Mouse (Mus musculus) spleen, adult 2 months (tissue): ENCODE data around the gene Fcf1. TPM values are rescaled to one million over a fixed set of nuclear protein-coding genes. Genes with fewer than 3 reads are reported as not detected.

Experiments used
- DNase-seq, 2 experiments: peaks; one replicate each; pipeline versions ENCODE4 v3.0.0 to v3.0.0-alpha.2; 2012 to 2021; ENCODE audit warnings: low spot score in 2 of 2, low read depth in 1 of 2
- H3K27ac ChIP-seq: fragments of 200-500 bp; 2 replicates; pipeline ENCODE4 v1.5.1; 2012; ENCODE audit warnings: low read length, inconsistent platforms; ENCODE audit not compliant: insufficient read depth
- H3K27me3 ChIP-seq: fragments of 200-500 bp; 2 replicates; pipeline ENCODE4 v1.6.1; 2012; ENCODE audit warnings: mild to moderate bottlenecking, moderate library complexity, low read length, inconsistent platforms; ENCODE audit not compliant: control insufficient read depth, insufficient read depth
- H3K36me3 ChIP-seq: fragments of 200-500 bp; 2 replicates; pipeline ENCODE4 v1.6.1; 2012; ENCODE audit warnings: mild to moderate bottlenecking, low read length, inconsistent platforms; ENCODE audit not compliant: control insufficient read depth, insufficient read depth
- H3K4me1 ChIP-seq: fragments of 200-500 bp; 2 replicates; pipeline ENCODE4 v1.6.1; 2011; ENCODE audit warnings: inconsistent platforms; ENCODE audit not compliant: control insufficient read depth, insufficient read depth, insufficient read length
- H3K4me3 ChIP-seq: fragments of 200-500 bp; 2 replicates; pipeline ENCODE4 v1.5.1; 2011; ENCODE audit warnings: mild to moderate bottlenecking, inconsistent platforms; ENCODE audit not compliant: insufficient read depth, insufficient read length; ENCODE audit errors: extremely low read depth
- CTCF ChIP-seq: fragments of 200-500 bp; IDR thresholded peaks from 2 replicates; pipeline ENCODE4 v1.5.1; 2011; ENCODE audit warnings: mild to moderate bottlenecking, inconsistent platforms; ENCODE audit not compliant: insufficient read depth, insufficient read length, insufficient replicate concordance; ENCODE audit errors: extremely low read depth
- POLR2A ChIP-seq: fragments of 200-500 bp; IDR thresholded peaks from 2 replicates; pipeline ENCODE4 v1.6.1; 2011; ENCODE audit warnings: low read depth, low read length, inconsistent platforms
- WGBS: fragments of 180-500 bp; shearing (Covaris S2); methylation state at CpG from one replicate; pipeline ENCODE4 v1.1.7; 2018; 5-methylcytosine and 5-hydroxymethylcytosine counted together
- polyA plus RNA-seq: library from polyadenylated mRNA; depleted of rRNA; stranded (reverse); fragments of >200 nt; gene quantifications from 2 replicates; pipeline ENCODE4 v1.2.3, GENCODE M21; 2012

The Fcf1 gene
- polyA plus RNA-seq, 1 experiment, result 22.7 TPM

DNA sequence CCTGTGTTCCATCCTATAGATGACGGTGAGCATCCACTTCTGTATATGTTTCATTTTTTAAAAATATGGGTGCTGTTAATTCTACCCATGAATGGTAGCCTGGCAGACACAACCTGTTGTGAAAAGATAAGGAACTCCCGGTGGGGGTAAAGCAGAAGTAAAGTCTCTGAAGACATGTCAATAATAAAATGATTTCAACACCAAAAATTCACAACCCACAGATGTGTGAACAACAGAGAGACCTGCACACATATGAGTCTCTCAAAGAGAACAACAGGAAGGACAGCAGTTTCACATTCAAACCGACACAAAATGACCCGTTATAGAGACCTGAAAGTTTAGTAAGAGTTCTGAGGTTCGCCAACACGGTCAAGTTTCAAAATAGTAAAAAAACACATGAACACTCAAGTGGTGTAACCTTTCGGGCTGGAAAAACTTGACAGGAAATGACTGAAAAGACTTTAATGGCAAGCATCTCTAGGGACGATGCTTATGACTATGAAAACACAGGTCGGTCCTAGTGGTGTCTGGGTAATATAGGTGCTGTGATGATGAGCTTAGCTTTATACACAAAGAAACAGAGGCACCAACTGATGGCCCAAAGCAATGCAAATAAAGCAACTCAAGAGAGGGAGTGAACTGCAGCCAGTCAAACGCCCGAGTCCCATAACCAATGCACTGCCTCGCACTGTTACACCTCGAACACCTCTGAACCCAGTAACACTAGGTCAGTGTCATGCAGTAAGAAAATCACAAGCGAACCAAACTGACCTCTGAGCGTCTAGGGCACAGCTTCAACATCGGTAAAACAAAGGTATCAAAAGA is 1.7 kb upstream of the Fcf1 start:
- DNase-seq, result no peak
- Histone ChIP-seq H3K36me3 (peaks cover 10% of the 10 kb centered on the region; the same call in 1 of the 2 replicates), H3K27ac (peak overlapping the region; percentile 6; the same call in 1 of the 2 replicates), H3K27me3 (no peaks in the 10 kb centered on the region), H3K4me3 (peak overlapping the region; percentile 95; the same call in 1 of the 2 replicates), H3K4me1 (peaks cover 9% of the 10 kb centered on the region)
- 39% methylated on average over 16 of the region's 16 CpGs for WGBS
- TF ChIP-seq CTCF, result no peak
- no peak for TF ChIP-seq POLR2A

DNA sequence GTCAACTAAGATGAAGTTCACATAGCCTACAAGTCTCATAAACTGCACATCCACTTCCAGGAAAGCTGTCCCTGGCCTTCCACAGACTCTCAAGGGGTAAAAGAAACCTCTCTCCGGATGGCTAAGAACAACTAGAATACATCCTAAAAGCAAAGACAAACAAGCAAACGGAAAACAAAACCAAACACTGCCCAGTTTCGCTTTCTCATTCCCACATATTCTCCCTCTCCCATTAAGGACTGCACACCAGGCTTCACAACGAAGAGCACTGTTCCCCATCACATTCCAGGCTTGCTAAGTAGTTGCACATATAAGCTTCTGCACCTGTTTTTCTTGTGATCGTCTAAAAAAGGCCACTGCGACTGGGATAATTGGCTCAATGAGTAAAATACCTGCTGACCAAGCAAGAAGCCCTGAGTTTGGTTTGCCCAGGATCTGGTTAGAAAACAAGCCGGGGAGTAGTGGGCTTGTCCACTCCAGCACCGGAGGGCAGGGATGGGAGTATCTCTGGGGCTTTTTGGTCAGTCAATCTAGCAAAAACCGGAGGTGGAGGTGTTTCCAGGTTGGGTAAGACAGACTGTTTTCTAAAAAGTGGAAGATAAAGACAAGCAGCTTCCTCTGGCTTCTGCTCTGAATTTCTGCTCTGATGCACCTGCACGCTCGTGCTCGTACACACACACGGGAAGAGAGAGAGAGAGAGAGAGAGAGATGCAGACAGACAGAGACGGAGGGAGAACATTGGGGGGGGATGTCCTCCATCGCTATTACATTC is 855 bp upstream of the Fcf1 start:
- no peak for TF ChIP-seq POLR2A
- TF ChIP-seq CTCF, result no peak
- peaks cover 9% of the 10 kb centered on the region for H3K4me1 ChIP-seq
- H3K27me3 ChIP-seq, result no peaks in the 10 kb centered on the region
- H3K4me3 ChIP-seq, result peak overlapping the region; percentile 95
- DNase-seq, result no peak
- peak overlapping the region; percentile 77; the same call in 1 of the 2 replicates for H3K27ac ChIP-seq
- 17% methylated on average over 15 of the region's 15 CpGs for WGBS
- peaks cover 10% of the 10 kb centered on the region; the same call in 1 of the 2 replicates for H3K36me3 ChIP-seq

DNA sequence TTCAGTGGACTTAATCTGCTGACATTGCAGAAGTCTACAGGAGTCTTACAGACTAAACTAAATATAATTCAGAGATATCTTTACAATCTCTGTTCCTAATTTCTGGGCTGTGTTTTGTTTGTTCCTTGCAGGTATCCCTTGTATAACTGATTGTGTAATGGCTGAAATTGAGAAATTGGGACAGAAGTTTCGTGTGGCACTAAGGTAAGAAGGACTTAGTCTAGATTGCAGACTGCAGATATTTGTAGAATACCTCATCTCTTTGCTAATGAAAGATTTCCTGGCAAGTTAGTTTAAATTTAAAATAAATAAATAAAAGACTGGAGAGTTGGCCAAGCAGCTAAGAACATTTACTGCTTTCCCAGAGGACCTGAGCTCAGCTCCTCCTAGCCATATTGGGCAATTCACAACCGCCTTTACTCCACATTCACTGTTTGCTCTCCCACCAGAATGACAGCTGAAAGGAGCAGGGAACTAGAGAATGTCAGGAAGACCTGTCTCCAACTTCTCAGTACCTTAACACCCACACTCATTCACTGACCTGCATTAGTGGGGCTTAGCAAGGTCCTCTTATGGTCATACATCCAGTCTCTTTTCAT is 8.7 kb downstream of the Fcf1 start:
- no peak for DNase-seq
- WGBS, result 94% methylated on average over 2 of the region's 2 CpGs
- peaks cover 46% of the 10 kb centered on the region for H3K36me3 ChIP-seq
- no peak overlapping the region for H3K4me3 ChIP-seq
- H3K27ac ChIP-seq, result no peak overlapping the region
- TF ChIP-seq CTCF, result no peak
- no peak for TF ChIP-seq POLR2A
- H3K4me1 ChIP-seq, result no peaks in the 10 kb centered on the region
- H3K27me3 ChIP-seq, result no peaks in the 10 kb centered on the region

DNA sequence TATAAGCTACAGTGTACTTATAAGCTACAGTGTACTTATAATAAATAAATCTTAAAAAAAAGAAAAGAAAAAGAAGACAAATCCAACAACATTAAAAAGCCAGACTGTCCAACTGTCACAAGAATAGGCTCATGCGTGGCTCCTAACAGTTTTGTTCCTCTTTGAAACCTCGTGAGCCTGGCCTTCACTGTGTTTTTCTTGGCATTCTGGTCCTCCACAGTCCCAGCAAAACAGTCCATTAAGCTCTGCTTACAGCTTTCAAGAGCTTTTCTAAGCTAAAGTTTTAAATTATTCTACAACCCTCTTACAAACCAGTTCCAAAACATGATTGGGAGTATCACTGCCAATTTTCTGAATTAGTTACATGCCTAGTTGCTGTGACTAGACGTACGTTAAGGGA is 18.8 kb downstream of the Fcf1 start:
- DNase-seq, result no peak
- Histone ChIP-seq H3K27me3 (no peaks in the 10 kb centered on the region), H3K36me3 (no peaks in the 10 kb centered on the region), H3K27ac (no peak overlapping the region), H3K4me1 (no peaks in the 10 kb centered on the region), H3K4me3 (no peak overlapping the region)
- 79% methylated on average over 4 of the region's 4 CpGs for WGBS
- TF ChIP-seq CTCF (no peak), POLR2A (no peak)

DNA sequence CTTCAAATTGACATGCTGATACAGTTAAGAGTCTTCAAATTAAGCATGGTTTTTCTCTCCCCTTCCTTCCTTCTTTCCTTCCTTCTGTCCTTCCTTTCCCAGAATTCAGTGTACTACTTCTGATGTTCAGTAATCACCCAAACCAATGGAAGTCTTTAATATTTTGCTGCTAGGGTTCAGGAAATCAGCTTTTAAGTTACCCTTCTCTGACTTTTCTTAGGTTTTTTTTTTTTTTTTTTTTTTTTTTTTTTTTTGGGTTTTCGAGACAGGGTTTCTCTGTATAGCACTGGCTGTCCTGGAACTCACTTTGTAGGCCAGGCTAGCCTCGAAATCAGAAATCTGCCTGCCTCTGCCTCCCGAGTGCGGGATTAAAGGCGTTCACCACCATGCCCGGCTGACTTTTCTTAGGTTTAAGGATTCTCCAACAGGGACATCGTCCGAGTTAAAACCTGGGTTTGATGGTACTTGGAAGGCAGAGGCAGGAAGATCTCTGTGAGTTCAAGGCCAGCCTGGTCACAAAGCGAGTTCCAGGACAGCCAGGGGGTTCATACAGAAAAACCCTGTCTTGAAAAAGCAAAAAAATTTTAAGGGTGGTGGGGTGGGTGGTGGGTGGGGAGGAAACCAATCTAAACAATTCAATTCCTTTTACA is 24.5 kb downstream of the Fcf1 start:
- TF ChIP-seq POLR2A, result no peak
- TF ChIP-seq CTCF, result no peak
- Histone ChIP-seq H3K27me3 (no peaks in the 10 kb centered on the region), H3K27ac (no peak overlapping the region), H3K36me3 (no peaks in the 10 kb centered on the region), H3K4me1 (peaks cover 9% of the 10 kb centered on the region; the same call in 1 of the 2 replicates), H3K4me3 (no peak overlapping the region)
- DNase-seq, result no peak
- 94% methylated on average over 9 of the region's 9 CpGs for WGBS

DNA sequence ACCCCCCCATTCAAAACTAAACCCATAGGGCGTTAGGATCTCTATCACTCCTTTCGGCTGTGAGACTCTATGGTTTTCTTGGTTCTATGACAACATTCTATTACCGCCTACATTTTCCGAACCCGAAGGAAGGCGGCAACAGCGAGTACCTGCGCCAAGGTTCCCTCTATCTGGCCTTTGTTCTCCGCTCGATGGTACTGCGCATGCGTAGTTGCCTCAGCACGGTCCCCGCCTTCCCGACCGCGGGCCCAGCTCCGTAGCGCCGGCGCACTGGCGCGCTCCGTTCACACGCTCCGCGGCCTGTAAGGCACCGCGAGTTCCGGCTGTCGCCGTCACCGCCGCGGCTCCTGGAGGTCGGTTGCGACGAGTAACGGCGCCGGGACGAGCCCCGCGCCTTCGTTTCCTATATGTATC is 25.4 kb downstream of the Fcf1 start, which contains the start of gene Ylpm1:
TSS of gene Ylpm1 (plus strand) at position 239 of the 414 bp plus-strand sequence.
- Histone ChIP-seq H3K4me3 (peak within 1 kb of the TSS; percentile 66), H3K36me3 (no peaks in the 10 kb centered on the region; the same call in 1 of the 2 replicates), H3K4me1 (peaks cover 9% of the 10 kb centered on the region; the same call in 1 of the 2 replicates), H3K27ac (peak within 1 kb of the TSS; percentile 58), H3K27me3 (no peaks in the 10 kb centered on the region)
- DNase-seq, result peak; percentile 93 to 97
- TF ChIP-seq CTCF (peak; percentile 22; the same call in 1 of the 2 replicates), POLR2A (peak; percentile 92)
- under 1% methylated on average over 45 of the region's 45 CpGs for WGBS
